Mouse (Mus musculus): Measurements from ENCODE around the gene 1700057G04Rik. TPM values are rescaled to one million over a fixed set of nuclear protein-coding genes. Genes with fewer than 3 reads are reported as not detected.

Gene 1700057G04Rik
- not detected in 2 replicates for polyA plus RNA-seq (2014; fragmentation: Nextera tagmentation; extraction: Ambion mirVana)

- no peak within 1 kb of the TSS for H3K4me2 ChIP-seq
- H3K4me3 ChIP-seq (ENCODE audit: low read depth, low read length), result no peak within 1 kb of the TSS
- no peaks in the 10 kb centered on the region for H3K4me1 ChIP-seq (ENCODE audit: control insufficient read depth, insufficient read depth, low read length)
- no peaks in the 10 kb centered on the region for H3K27me3 ChIP-seq (ENCODE audit: control insufficient read depth, insufficient read depth, low read length)
- no peaks in the 10 kb centered on the region for H3K9me3 ChIP-seq (ENCODE audit: control insufficient read depth, low read length)
- H3K9ac ChIP-seq (ENCODE audit: low read length), result no peak within 1 kb of the TSS
- no peak for ATAC-seq (ENCODE audit: low FRiP score)
- 83% methylated on average over 1 of the region's 1 CpGs for WGBS
- H3K36me3 ChIP-seq (ENCODE audit: control insufficient read depth, insufficient read depth, low read length), result no peaks in the 10 kb centered on the region
- no peak within 1 kb of the TSS for H3K27ac ChIP-seq (ENCODE audit: low read depth, low read length)
- DNase-seq (ENCODE audit: low spot score, missing footprints), result no peak
These were observed at the start of gene 1700057G04Rik for GRCm38 (mm10) chr9:92309077-92309476. Gene 1700057G04Rik, plus strand, starts transcription at chr9:92309377.

- Histone ChIP-seq H3K27me3 (ENCODE audit: control insufficient read depth, insufficient read depth, low read length) (no peaks in the 10 kb centered on the region), H3K4me3 (ENCODE audit: low read depth, low read length) (no peak overlapping the region), H3K4me1 (ENCODE audit: control insufficient read depth, insufficient read depth, low read length) (no peaks in the 10 kb centered on the region), H3K9ac (ENCODE audit: low read length) (no peak overlapping the region), H3K9me3 (ENCODE audit: control insufficient read depth, low read length) (no peaks in the 10 kb centered on the region), H3K4me2 (no peak overlapping the region), H3K27ac (ENCODE audit: low read depth, low read length) (no peak overlapping the region), H3K36me3 (ENCODE audit: control insufficient read depth, insufficient read depth, low read length) (no peaks in the 10 kb centered on the region)
- DNase-seq (ENCODE audit: low spot score, missing footprints) (no peak), ATAC-seq (ENCODE audit: low FRiP score) (no peak)
- 85% methylated on average over 7 of the region's 7 CpGs for WGBS
These were observed 48.6 kb upstream of the 1700057G04Rik start for GRCm38 (mm10) chr9:92260481-92261159.

- ATAC-seq (ENCODE audit: low FRiP score), result no peak
- DNase-seq (ENCODE audit: low spot score, missing footprints), result no peak
- no peak overlapping the region for H3K27ac ChIP-seq (ENCODE audit: low read depth, low read length)
- H3K9me3 ChIP-seq (ENCODE audit: control insufficient read depth, low read length), result no peaks in the 10 kb centered on the region
- no peaks in the 10 kb centered on the region for H3K4me1 ChIP-seq (ENCODE audit: control insufficient read depth, insufficient read depth, low read length)
- H3K4me3 ChIP-seq (ENCODE audit: low read depth, low read length), result no peak overlapping the region
- H3K27me3 ChIP-seq (ENCODE audit: control insufficient read depth, insufficient read depth, low read length), result no peaks in the 10 kb centered on the region
- H3K4me2 ChIP-seq, result no peak overlapping the region
- 0 out of 2 replicates have a peak, but pooled peaks cover 3% of the 10 kb centered on the region for H3K36me3 ChIP-seq (ENCODE audit: control insufficient read depth, insufficient read depth, low read length)
- WGBS, result 84% methylated on average over 4 of the region's 4 CpGs
- no peak overlapping the region for H3K9ac ChIP-seq (ENCODE audit: low read length)
These were observed 43.5 kb upstream of the 1700057G04Rik start for GRCm38 (mm10) chr9:92265719-92266118.

GRCm38 (mm10) chr9:92266558-92267171 lies 42.5 kb upstream of the 1700057G04Rik start:
- DNase-seq (ENCODE audit: low spot score, missing footprints) (no peak), ATAC-seq (ENCODE audit: low FRiP score) (no peak)
- Histone ChIP-seq H3K9ac (ENCODE audit: low read length) (no peak overlapping the region), H3K4me2 (no peak overlapping the region), H3K4me1 (ENCODE audit: control insufficient read depth, insufficient read depth, low read length) (no peaks in the 10 kb centered on the region), H3K4me3 (ENCODE audit: low read depth, low read length) (no peak overlapping the region), H3K27me3 (ENCODE audit: control insufficient read depth, insufficient read depth, low read length) (no peaks in the 10 kb centered on the region), H3K36me3 (ENCODE audit: control insufficient read depth, insufficient read depth, low read length) (0 out of 2 replicates have a peak, but pooled peaks cover 3% of the 10 kb centered on the region), H3K9me3 (ENCODE audit: control insufficient read depth, low read length) (no peaks in the 10 kb centered on the region), H3K27ac (ENCODE audit: low read depth, low read length) (no peak overlapping the region)
- WGBS, result 92% methylated on average over 8 of the region's 8 CpGs

- H3K9ac ChIP-seq (ENCODE audit: low read length), result no peak overlapping the region
- no peaks in the 10 kb centered on the region for H3K9me3 ChIP-seq (ENCODE audit: control insufficient read depth, low read length)
- no peak overlapping the region for H3K4me3 ChIP-seq (ENCODE audit: low read depth, low read length)
- DNase-seq (ENCODE audit: low spot score, missing footprints), result no peak
- no peak overlapping the region for H3K27ac ChIP-seq (ENCODE audit: low read depth, low read length)
- 0 out of 2 replicates have a peak, but pooled peaks cover 3% of the 10 kb centered on the region for H3K36me3 ChIP-seq (ENCODE audit: control insufficient read depth, insufficient read depth, low read length)
- H3K4me1 ChIP-seq (ENCODE audit: control insufficient read depth, insufficient read depth, low read length), result no peaks in the 10 kb centered on the region
- WGBS, result 96% methylated on average over 1 of the region's 1 CpGs
- no peaks in the 10 kb centered on the region for H3K27me3 ChIP-seq (ENCODE audit: control insufficient read depth, insufficient read depth, low read length)
- 0 out of 2 replicates have a peak, but pooled peaks have one; percentile 16 for ATAC-seq (ENCODE audit: low FRiP score)
- H3K4me2 ChIP-seq, result no peak overlapping the region
These were observed 41.4 kb upstream of the 1700057G04Rik start for GRCm38 (mm10) chr9:92267732-92268131.

GRCm38 (mm10) chr9:92269829-92270404 lies 39.3 kb upstream of the 1700057G04Rik start:
- no peaks in the 10 kb centered on the region for H3K9me3 ChIP-seq (ENCODE audit: control insufficient read depth, low read length)
- H3K36me3 ChIP-seq (ENCODE audit: control insufficient read depth, insufficient read depth, low read length), result 0 out of 2 replicates have a peak, but pooled peaks cover 3% of the 10 kb centered on the region
- H3K4me1 ChIP-seq (ENCODE audit: control insufficient read depth, insufficient read depth, low read length), result no peaks in the 10 kb centered on the region
- DNase-seq (ENCODE audit: low spot score, missing footprints), result no peak
- H3K27ac ChIP-seq (ENCODE audit: low read depth, low read length), result no peak overlapping the region
- WGBS, result 96% methylated on average over 5 of the region's 5 CpGs
- H3K4me3 ChIP-seq (ENCODE audit: low read depth, low read length), result no peak overlapping the region
- no peak for ATAC-seq (ENCODE audit: low FRiP score)
- H3K9ac ChIP-seq (ENCODE audit: low read length), result no peak overlapping the region
- no peaks in the 10 kb centered on the region for H3K27me3 ChIP-seq (ENCODE audit: control insufficient read depth, insufficient read depth, low read length)
- H3K4me2 ChIP-seq, result no peak overlapping the region

- Histone ChIP-seq H3K9me3 (ENCODE audit: control insufficient read depth, low read length) (no peaks in the 10 kb centered on the region), H3K9ac (ENCODE audit: low read length) (no peak overlapping the region), H3K36me3 (ENCODE audit: control insufficient read depth, insufficient read depth, low read length) (0 out of 2 replicates have a peak, but pooled peaks cover 3% of the 10 kb centered on the region), H3K4me3 (ENCODE audit: low read depth, low read length) (no peak overlapping the region), H3K4me1 (ENCODE audit: control insufficient read depth, insufficient read depth, low read length) (no peaks in the 10 kb centered on the region), H3K27ac (ENCODE audit: low read depth, low read length) (no peak overlapping the region), H3K4me2 (no peak overlapping the region), H3K27me3 (ENCODE audit: control insufficient read depth, insufficient read depth, low read length) (no peaks in the 10 kb centered on the region)
- WGBS, result 47% methylated on average over 4 of the region's 4 CpGs
- DNase-seq (ENCODE audit: low spot score, missing footprints) (no peak), ATAC-seq (ENCODE audit: low FRiP score) (no peak)
These were observed 38.2 kb upstream of the 1700057G04Rik start for GRCm38 (mm10) chr9:92270927-92271326.

GRCm38 (mm10) chr9:92272650-92273049 lies 36.5 kb upstream of the 1700057G04Rik start:
- Histone ChIP-seq H3K36me3 (ENCODE audit: control insufficient read depth, insufficient read depth, low read length) (0 out of 2 replicates have a peak, but pooled peaks cover 3% of the 10 kb centered on the region), H3K9ac (ENCODE audit: low read length) (no peak overlapping the region), H3K4me3 (ENCODE audit: low read depth, low read length) (no peak overlapping the region), H3K27me3 (ENCODE audit: control insufficient read depth, insufficient read depth, low read length) (no peaks in the 10 kb centered on the region), H3K9me3 (ENCODE audit: control insufficient read depth, low read length) (no peaks in the 10 kb centered on the region), H3K4me1 (ENCODE audit: control insufficient read depth, insufficient read depth, low read length) (no peaks in the 10 kb centered on the region), H3K27ac (ENCODE audit: low read depth, low read length) (no peak overlapping the region), H3K4me2 (no peak overlapping the region)
- ATAC-seq (ENCODE audit: low FRiP score) (no peak), DNase-seq (ENCODE audit: low spot score, missing footprints) (no peak)
- 89% methylated on average over 4 of the region's 4 CpGs for WGBS

- no peak for ATAC-seq (ENCODE audit: low FRiP score)
- Histone ChIP-seq H3K4me3 (ENCODE audit: low read depth, low read length) (no peak overlapping the region), H3K4me2 (no peak overlapping the region), H3K4me1 (ENCODE audit: control insufficient read depth, insufficient read depth, low read length) (no peaks in the 10 kb centered on the region), H3K9ac (ENCODE audit: low read length) (no peak overlapping the region), H3K9me3 (ENCODE audit: control insufficient read depth, low read length) (no peaks in the 10 kb centered on the region), H3K27me3 (ENCODE audit: control insufficient read depth, insufficient read depth, low read length) (no peaks in the 10 kb centered on the region), H3K27ac (ENCODE audit: low read depth, low read length) (no peak overlapping the region), H3K36me3 (ENCODE audit: control insufficient read depth, insufficient read depth, low read length) (0 out of 2 replicates have a peak, but pooled peaks cover 3% of the 10 kb centered on the region)
- WGBS, result 89% methylated on average over 2 of the region's 2 CpGs
- DNase-seq (ENCODE audit: low spot score, missing footprints), result no peak
These were observed 35.9 kb upstream of the 1700057G04Rik start for GRCm38 (mm10) chr9:92273271-92273670.

All from midbrain, embryonic 11.5 days (tissue).